13 mouse cellular contexts compared by ENCODE assay signal in genomic region chr10:62603233-62604030, GRCm38 (mm10). TPM values are rescaled to one million over a fixed set of nuclear protein-coding genes. Genes with fewer than 3 reads are reported as not detected.
DNase-seq lines count a peak whose midpoint lies in the region; ATAC-seq and TF ChIP-seq lines count a peak whose summit lies in the region.
"Had no signal": no experiment of that assay in that cellular context is flagged by ENCODE, and none has a peak within 500 bp of the region (broad histone marks: within the 10 kb centered on the region; RNA-seq: fewer than 3 reads in every experiment).

No protein-coding gene starts in this region.

- TF ChIP-seq CTCF in midbrain, postnatal 0 days (IDR thresholded peaks at IDR 0.05) = no peak

- no peak overlapping the region for H3K4me2 ChIP-seq in midbrain, postnatal 0 days (ENCODE audit: low read depth, low read length, poor library complexity, severe bottlenecking)
- H3K4me2 ChIP-seq in neural tube, embryonic 13.5 days = peak overlapping the region; percentile 92

- no peak overlapping the region for H3K27ac ChIP-seq in midbrain, embryonic 10.5 days (replicated peaks)
- H3K27ac ChIP-seq in midbrain, postnatal 0 days (ENCODE audit: low read depth, low read length) = no peak overlapping the region
- H3K27ac ChIP-seq in limb, embryonic 10.5 days = no peak overlapping the region
- no peak overlapping the region for H3K27ac ChIP-seq in neural tube, embryonic 13.5 days (replicated peaks)

- ATAC-seq in erythroblast, adult 5-6 weeks (replicated peaks; ENCODE audit: low FRiP score, poor library complexity, severe bottlenecking) = no peak
- no peak for ATAC-seq in midbrain, postnatal 0 days (ENCODE audit: low FRiP score)
- ATAC-seq in neural tube, embryonic 13.5 days (ENCODE audit: low read depth) = no peak

- H3K36me3 ChIP-seq in erythroblast, embryonic 14.5 days (ENCODE audit: control insufficient read depth) = peaks cover 10% of the 10 kb centered on the region
- H3K36me3 ChIP-seq in midbrain, embryonic 10.5 days = peaks cover 17% of the 10 kb centered on the region
- H3K36me3 ChIP-seq in midbrain, postnatal 0 days (ENCODE audit: insufficient read depth, low read length) = peaks cover 2% of the 10 kb centered on the region; the same call in 1 of the 2 replicates
- peaks cover 15% of the 10 kb centered on the region for H3K36me3 ChIP-seq in limb, embryonic 10.5 days
- H3K36me3 ChIP-seq in neural tube, embryonic 13.5 days = peaks cover 3% of the 10 kb centered on the region

- WGBS in midbrain, embryonic 10.5 days = 93% methylated on average over 12 of the region's 12 CpGs
- 89% methylated on average over 12 of the region's 12 CpGs for WGBS in midbrain, postnatal 0 days
- WGBS in limb, embryonic 10.5 days = 92% methylated on average over 12 of the region's 12 CpGs
- 90% methylated on average over 12 of the region's 12 CpGs for WGBS in neural tube, embryonic 13.5 days

- peaks cover 39% of the 10 kb centered on the region for H3K4me1 ChIP-seq in erythroblast, embryonic 14.5 days (ENCODE audit: control insufficient read depth)
- H3K4me1 ChIP-seq in midbrain, embryonic 10.5 days = peaks cover 20% of the 10 kb centered on the region
- H3K4me1 ChIP-seq in midbrain, postnatal 0 days (ENCODE audit: insufficient read depth, low read length) = no peaks in the 10 kb centered on the region
- H3K4me1 ChIP-seq in limb, embryonic 10.5 days = peaks cover 15% of the 10 kb centered on the region
- H3K4me1 ChIP-seq in neural tube, embryonic 13.5 days (replicated peaks) = peaks cover 24% of the 10 kb centered on the region

- no peaks in the 10 kb centered on the region for H3K27me3 ChIP-seq in erythroblast, embryonic 14.5 days (ENCODE audit: control insufficient read depth)
- no peaks in the 10 kb centered on the region for H3K27me3 ChIP-seq in midbrain, embryonic 10.5 days (ENCODE audit: low read depth, poor library complexity, severe bottlenecking)
- no peaks in the 10 kb centered on the region for H3K27me3 ChIP-seq in midbrain, postnatal 0 days (ENCODE audit: insufficient read depth, low read length)
- no peaks in the 10 kb centered on the region for H3K27me3 ChIP-seq in limb, embryonic 10.5 days (ENCODE audit: low read depth, poor library complexity, severe bottlenecking)
- no peaks in the 10 kb centered on the region for H3K27me3 ChIP-seq in neural tube, embryonic 13.5 days

- no peaks in the 10 kb centered on the region for H3K9me3 ChIP-seq in erythroblast, embryonic 14.5 days (ENCODE audit: control insufficient read depth, low read length)
- no peaks in the 10 kb centered on the region for H3K9me3 ChIP-seq in midbrain, embryonic 10.5 days (replicated peaks)
- H3K9me3 ChIP-seq in midbrain, postnatal 0 days (ENCODE audit: low read length) = no peaks in the 10 kb centered on the region
- no peaks in the 10 kb centered on the region for H3K9me3 ChIP-seq in limb, embryonic 10.5 days (replicated peaks)
- no peaks in the 10 kb centered on the region for H3K9me3 ChIP-seq in neural tube, embryonic 13.5 days

- no peak for DNase-seq in midbrain, embryonic 10.5 days (ENCODE audit: low spot score)
- no peak for DNase-seq in midbrain, postnatal 0 days (ENCODE audit: low spot score)
- no peak for DNase-seq in limb, embryonic 10.5 days (ENCODE audit: low spot score)
- DNase-seq in layer of hippocampus, adult 9-10 months (ENCODE audit: low spot score) = no peak
- no peak for DNase-seq in ovary, postnatal 14 days (ENCODE audit: low spot score)
- DNase-seq: B cell, adult 2 months; gastrocnemius, postnatal 14 days; heart, postnatal 36 days; lung, postnatal 36 days; thymus, postnatal 14 days had no signal

- H3K9ac ChIP-seq in midbrain, postnatal 0 days (replicated peaks; ENCODE audit: low read length, poor library complexity, severe bottlenecking) = no peak overlapping the region
- no peak overlapping the region for H3K9ac ChIP-seq in neural tube, embryonic 13.5 days

- peak overlapping the region; percentile 95 for H3K4me3 ChIP-seq in erythroblast, embryonic 14.5 days (replicated peaks)
- H3K4me3 ChIP-seq in midbrain, embryonic 10.5 days = peak overlapping the region; percentile 98
- no peak overlapping the region; the same call in 1 of the 2 replicates for H3K4me3 ChIP-seq in midbrain, postnatal 0 days (ENCODE audit: low read depth, low read length)
- peak overlapping the region; percentile 94; the same call in 1 of the 2 replicates for H3K4me3 ChIP-seq in limb, embryonic 10.5 days
- peak overlapping the region; percentile 98; the same call in 1 of the 2 replicates for H3K4me3 ChIP-seq in neural tube, embryonic 13.5 days

RNA-seq across cellular contexts. Expression of gene Ddx21, which starts 1.4 kb away (rescaled TPM):
- 2.1 and 3.2 TPM in 2 replicates for polyA plus RNA-seq in erythroblast, embryonic 14.5 days (2012)
- 20.1 and 25.4 TPM in 2 replicates for total RNA-seq in erythroblast, adult 5-6 weeks (2015; ENCODE audit: low replicate concordance)
- total RNA-seq in erythroblast, adult 5-6 weeks (2017; ENCODE audit: low replicate concordance) = 20.2 and 25.0 TPM in 2 replicates
- polyA plus RNA-seq in midbrain, embryonic 10.5 days (2016; fragmentation: Nextera tagmentation; extraction: Ambion mirVana) = 30.0 and 32.8 TPM in 2 replicates
- total RNA-seq in midbrain, postnatal 0 days (2014; rRNA removed) = 16.7 and 20.2 TPM in 2 replicates
- 8.7 and 10.6 TPM in 2 replicates for polyA plus RNA-seq in midbrain, postnatal 0 days (2015; fragmentation: Nextera tagmentation; extraction: Ambion mirVana)
- polyA plus RNA-seq in limb, embryonic 10.5 days (2016; fragmentation: Nextera tagmentation; extraction: Ambion mirVana) = 33.3 and 42.1 TPM in 2 replicates
- 14.9 and 17.1 TPM in 2 replicates for polyA plus RNA-seq in neural tube, embryonic 13.5 days (2015; fragmentation: Nextera tagmentation; extraction: Ambion mirVana)

RNA-seq across cellular contexts. Expression of gene Kif1bp, which starts 25.2 kb away (rescaled TPM):
- 1.2 and 1.3 TPM in 2 replicates for polyA plus RNA-seq in erythroblast, embryonic 14.5 days (2012)
- 7.3 and 16.1 TPM in 2 replicates for total RNA-seq in erythroblast, adult 5-6 weeks (2015; ENCODE audit: low replicate concordance)
- total RNA-seq in erythroblast, adult 5-6 weeks (2017; ENCODE audit: low replicate concordance) = 3.5 and 7.9 TPM in 2 replicates
- polyA plus RNA-seq in midbrain, embryonic 10.5 days (2016; fragmentation: Nextera tagmentation; extraction: Ambion mirVana) = 39.5 and 44.7 TPM in 2 replicates
- 70.5 and 84.2 TPM in 2 replicates for total RNA-seq in midbrain, postnatal 0 days (2014; rRNA removed)
- 69.2 and 73.4 TPM in 2 replicates for polyA plus RNA-seq in midbrain, postnatal 0 days (2015; fragmentation: Nextera tagmentation; extraction: Ambion mirVana)
- polyA plus RNA-seq in limb, embryonic 10.5 days (2016; fragmentation: Nextera tagmentation; extraction: Ambion mirVana) = 31.3 and 40.2 TPM in 2 replicates
- polyA plus RNA-seq in neural tube, embryonic 13.5 days (2015; fragmentation: Nextera tagmentation; extraction: Ambion mirVana) = 73.1 and 77.1 TPM in 2 replicates

RNA-seq across cellular contexts. Expression of gene Ddx50, which starts 47.6 kb away (rescaled TPM):
- 4.4 and 5.6 TPM in 2 replicates for polyA plus RNA-seq in erythroblast, embryonic 14.5 days (2012)
- 38.0 and 41.0 TPM in 2 replicates for total RNA-seq in erythroblast, adult 5-6 weeks (2015; ENCODE audit: low replicate concordance)
- 21.0 and 22.2 TPM in 2 replicates for total RNA-seq in erythroblast, adult 5-6 weeks (2017; ENCODE audit: low replicate concordance)
- polyA plus RNA-seq in midbrain, embryonic 10.5 days (2016; fragmentation: Nextera tagmentation; extraction: Ambion mirVana) = 104 and 111 TPM in 2 replicates
- 40.8 and 61.8 TPM in 2 replicates for total RNA-seq in midbrain, postnatal 0 days (2014; rRNA removed)
- 71.9 and 77.0 TPM in 2 replicates for polyA plus RNA-seq in midbrain, postnatal 0 days (2015; fragmentation: Nextera tagmentation; extraction: Ambion mirVana)
- 113 and 130 TPM in 2 replicates for polyA plus RNA-seq in limb, embryonic 10.5 days (2016; fragmentation: Nextera tagmentation; extraction: Ambion mirVana)
- polyA plus RNA-seq in neural tube, embryonic 13.5 days (2015; fragmentation: Nextera tagmentation; extraction: Ambion mirVana) = 88.3 and 96.9 TPM in 2 replicates

Comparison
In these comparisons a context has a peak if more than half of its experiments do, and no peak if none do; other contexts are left out.
1. RNA of gene Kif1bp, which starts 25.2 kb away (polyA plus RNA-seq): 69.2 to 73.4 TPM in midbrain, postnatal 0 days, 73.1 to 77.1 TPM in neural tube, embryonic 13.5 days, 31.3 to 40.2 TPM in limb, embryonic 10.5 days and 39.5 to 44.7 TPM in midbrain, embryonic 10.5 days; 1.2 to 1.3 TPM in erythroblast, embryonic 14.5 days; every median in the first group is over 10 times any median in the second.
2. RNA of gene Ddx50, which starts 47.6 kb away (polyA plus RNA-seq): 113 to 130 TPM in limb, embryonic 10.5 days, 104 to 111 TPM in midbrain, embryonic 10.5 days, 88.3 to 96.9 TPM in neural tube, embryonic 13.5 days and 71.9 to 77.0 TPM in midbrain, postnatal 0 days; 4.4 to 5.6 TPM in erythroblast, embryonic 14.5 days; every median in the first group is over 10 times any median in the second.